Mouse (Mus musculus): ENCODE data around the gene Prkar1b. TPM values are rescaled to one million over a fixed set of nuclear protein-coding genes. Genes with fewer than 3 reads are reported as not detected.

Prkar1b gene
- polyA plus RNA-seq, 1 experiment from 2014 or later: 9.4 TPM

GRCm38 (mm10) chr5:139143890-139144289 lies 5.9 kb downstream of the Prkar1b start:
- Histone ChIP-seq H3K27me3 (replicated peaks) (no peaks in the 10 kb centered on the region), H3K4me1 (peaks cover 26% of the 10 kb centered on the region), H3K27ac (replicated peaks) (no peak overlapping the region), H3K4me2 (no peak overlapping the region), H3K9me3 (no peaks in the 10 kb centered on the region), H3K4me3 (no peak overlapping the region), H3K36me3 (0 out of 2 replicates have a peak, but pooled peaks cover 3% of the 10 kb centered on the region), H3K9ac (no peak overlapping the region)
- 78% methylated on average over 3 of the region's 3 CpGs for WGBS
- no peak for ATAC-seq (ENCODE audit: extremely low read depth, insufficient number of reproducible peaks, low FRiP score, low TSS enrichment)

- ATAC-seq (ENCODE audit: extremely low read depth, insufficient number of reproducible peaks, low FRiP score, low TSS enrichment): no peak
- Histone ChIP-seq H3K4me2 (peak overlapping the region; percentile 39), H3K27ac (replicated peaks) (peak overlapping the region; percentile 71), H3K4me3 (no peak overlapping the region; the same call in 1 of the 2 replicates), H3K4me1 (peaks cover 16% of the 10 kb centered on the region), H3K9ac (no peak overlapping the region), H3K36me3 (0 out of 2 replicates have a peak, but pooled peaks cover 3% of the 10 kb centered on the region), H3K27me3 (replicated peaks) (peaks cover 5% of the 10 kb centered on the region; the same call in 1 of the 2 replicates), H3K9me3 (no peaks in the 10 kb centered on the region)
- WGBS: 31% methylated on average over 5 of the region's 5 CpGs
Measured at GRCm38 (mm10) chr5:139141326-139141725, 8.5 kb downstream of the Prkar1b start.

- Histone ChIP-seq H3K27me3 (replicated peaks) (peaks cover 5% of the 10 kb centered on the region; the same call in 1 of the 2 replicates), H3K27ac (replicated peaks) (no peak overlapping the region), H3K36me3 (0 out of 2 replicates have a peak, but pooled peaks cover 3% of the 10 kb centered on the region), H3K9me3 (no peaks in the 10 kb centered on the region), H3K4me3 (no peak overlapping the region), H3K9ac (no peak overlapping the region), H3K4me2 (no peak overlapping the region), H3K4me1 (peaks cover 15% of the 10 kb centered on the region)
- WGBS: 77% methylated on average over 9 of the region's 9 CpGs
- no peak for ATAC-seq (ENCODE audit: extremely low read depth, insufficient number of reproducible peaks, low FRiP score, low TSS enrichment)
Measured at GRCm38 (mm10) chr5:139140589-139140988, 9.2 kb downstream of the Prkar1b start.

DNA sequence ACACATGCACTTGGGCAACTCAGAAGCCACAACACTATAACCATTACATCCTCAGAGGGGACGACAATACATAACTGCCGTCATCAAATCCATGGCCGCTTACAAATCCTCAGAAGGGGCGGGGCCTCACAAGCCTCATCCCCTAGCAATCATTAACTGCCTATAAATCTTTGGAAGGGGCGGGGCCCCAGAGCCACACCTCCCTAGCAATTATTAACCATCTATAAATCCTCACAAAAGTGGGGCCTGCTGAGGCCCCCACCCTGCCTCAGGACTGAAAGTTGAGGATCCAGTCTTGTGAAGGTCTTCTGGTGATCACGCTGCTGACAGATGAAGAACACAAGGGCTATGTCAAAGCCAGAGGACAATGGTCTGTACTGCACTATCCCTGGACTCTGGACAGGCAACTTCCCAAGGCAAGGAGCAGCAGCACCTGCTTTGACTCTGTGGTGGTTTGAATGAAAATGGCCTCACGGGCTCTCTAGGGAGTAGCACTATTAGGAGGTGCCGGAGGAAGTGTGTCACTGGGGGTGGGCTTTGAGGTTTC lies 10.8 kb downstream of the Prkar1b start:
- peaks cover 15% of the 10 kb centered on the region for H3K4me1 ChIP-seq
- no peak overlapping the region for H3K4me2 ChIP-seq
- H3K27ac ChIP-seq (replicated peaks): no peak overlapping the region
- ATAC-seq (ENCODE audit: extremely low read depth, insufficient number of reproducible peaks, low FRiP score, low TSS enrichment): no peak
- no peaks in the 10 kb centered on the region for H3K9me3 ChIP-seq
- WGBS: 79% methylated on average over 8 of the region's 8 CpGs
- peaks cover 5% of the 10 kb centered on the region; the same call in 1 of the 2 replicates for H3K27me3 ChIP-seq (replicated peaks)
- H3K4me3 ChIP-seq: no peak overlapping the region
- H3K36me3 ChIP-seq: no peaks in the 10 kb centered on the region
- no peak overlapping the region for H3K9ac ChIP-seq

- H3K36me3 ChIP-seq: no peaks in the 10 kb centered on the region
- no peak overlapping the region for H3K4me2 ChIP-seq
- no peak for ATAC-seq (ENCODE audit: extremely low read depth, insufficient number of reproducible peaks, low FRiP score, low TSS enrichment)
- H3K9ac ChIP-seq: no peak overlapping the region
- no peak overlapping the region for H3K4me3 ChIP-seq
- peaks cover 15% of the 10 kb centered on the region for H3K4me1 ChIP-seq
- H3K27ac ChIP-seq (replicated peaks): no peak overlapping the region
- no peaks in the 10 kb centered on the region for H3K9me3 ChIP-seq
- WGBS: 64% methylated on average over 12 of the region's 12 CpGs
- H3K27me3 ChIP-seq (replicated peaks): peaks cover 5% of the 10 kb centered on the region; the same call in 1 of the 2 replicates
Measured at GRCm38 (mm10) chr5:139138261-139138925, 11.4 kb downstream of the Prkar1b start.

GRCm38 (mm10) chr5:139137176-139137575 lies 12.6 kb downstream of the Prkar1b start:
- H3K27ac ChIP-seq (replicated peaks): no peak overlapping the region
- WGBS: 79% methylated on average over 6 of the region's 6 CpGs
- ATAC-seq (ENCODE audit: extremely low read depth, insufficient number of reproducible peaks, low FRiP score, low TSS enrichment): no peak
- no peak overlapping the region for H3K4me3 ChIP-seq
- no peaks in the 10 kb centered on the region for H3K36me3 ChIP-seq
- H3K4me2 ChIP-seq: no peak overlapping the region
- peaks cover 15% of the 10 kb centered on the region for H3K4me1 ChIP-seq
- H3K9ac ChIP-seq: no peak overlapping the region
- H3K9me3 ChIP-seq: no peaks in the 10 kb centered on the region
- H3K27me3 ChIP-seq (replicated peaks): peaks cover 5% of the 10 kb centered on the region; the same call in 1 of the 2 replicates

GRCm38 (mm10) chr5:139136341-139136740 lies 13.5 kb downstream of the Prkar1b start:
- no peak overlapping the region for H3K4me3 ChIP-seq
- H3K4me2 ChIP-seq: no peak overlapping the region
- ATAC-seq (ENCODE audit: extremely low read depth, insufficient number of reproducible peaks, low FRiP score, low TSS enrichment): no peak
- no peak overlapping the region for H3K27ac ChIP-seq (replicated peaks)
- H3K27me3 ChIP-seq (replicated peaks): peaks cover 5% of the 10 kb centered on the region; the same call in 1 of the 2 replicates
- H3K9me3 ChIP-seq: no peaks in the 10 kb centered on the region
- H3K4me1 ChIP-seq: peaks cover 10% of the 10 kb centered on the region
- 62% methylated on average over 1 of the region's 1 CpGs for WGBS
- H3K9ac ChIP-seq: no peak overlapping the region
- no peaks in the 10 kb centered on the region for H3K36me3 ChIP-seq

DNA sequence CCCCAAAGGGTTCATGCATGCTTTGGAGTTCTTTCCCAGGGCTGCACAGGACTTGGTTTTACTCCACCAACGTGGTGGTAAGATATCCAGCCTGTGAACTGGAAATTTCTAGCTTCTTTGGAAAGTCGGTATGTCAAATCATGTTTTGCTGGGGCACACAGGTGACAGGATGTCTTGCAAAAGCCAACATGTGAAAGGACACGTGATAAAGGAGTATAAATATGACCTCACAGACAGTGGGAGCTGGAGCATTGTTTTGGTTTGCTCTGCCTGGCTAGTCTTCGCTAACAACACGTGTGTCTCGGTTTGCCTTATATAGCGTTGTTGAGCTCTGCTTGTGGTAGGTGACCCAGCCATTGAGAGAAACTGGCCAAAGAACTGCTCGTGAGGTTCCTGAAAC lies 15.3 kb downstream of the Prkar1b start:
- no peaks in the 10 kb centered on the region for H3K9me3 ChIP-seq
- H3K9ac ChIP-seq: no peak overlapping the region
- no peaks in the 10 kb centered on the region for H3K4me1 ChIP-seq
- no peak overlapping the region for H3K4me2 ChIP-seq
- peaks cover 14% of the 10 kb centered on the region for H3K27me3 ChIP-seq (replicated peaks)
- WGBS: 73% methylated on average over 8 of the region's 8 CpGs
- H3K36me3 ChIP-seq: no peaks in the 10 kb centered on the region
- ATAC-seq (ENCODE audit: extremely low read depth, insufficient number of reproducible peaks, low FRiP score, low TSS enrichment): no peak
- H3K27ac ChIP-seq (replicated peaks): no peak overlapping the region
- no peak overlapping the region for H3K4me3 ChIP-seq

GRCm38 (mm10) chr5:139130351-139130750 lies 19.4 kb downstream of the Prkar1b start:
- Histone ChIP-seq H3K27me3 (replicated peaks) (peaks cover 19% of the 10 kb centered on the region), H3K4me2 (no peak overlapping the region), H3K9ac (no peak overlapping the region), H3K9me3 (no peaks in the 10 kb centered on the region), H3K27ac (replicated peaks) (no peak overlapping the region), H3K36me3 (no peaks in the 10 kb centered on the region), H3K4me1 (peaks cover 6% of the 10 kb centered on the region), H3K4me3 (no peak overlapping the region)
- WGBS: 67% methylated on average over 5 of the region's 5 CpGs
- ATAC-seq (ENCODE audit: extremely low read depth, insufficient number of reproducible peaks, low FRiP score, low TSS enrichment): no peak

- peak; percentile 31; the same call in 1 of the 2 replicates for ATAC-seq (ENCODE audit: extremely low read depth, insufficient number of reproducible peaks, low FRiP score, low TSS enrichment)
- H3K36me3 ChIP-seq: no peaks in the 10 kb centered on the region
- WGBS: 4% methylated on average over 38 of the region's 55 CpGs
Measured at GRCm38 (mm10) chr5:139129572-139130151, 20.1 kb downstream of the Prkar1b start.

DNA sequence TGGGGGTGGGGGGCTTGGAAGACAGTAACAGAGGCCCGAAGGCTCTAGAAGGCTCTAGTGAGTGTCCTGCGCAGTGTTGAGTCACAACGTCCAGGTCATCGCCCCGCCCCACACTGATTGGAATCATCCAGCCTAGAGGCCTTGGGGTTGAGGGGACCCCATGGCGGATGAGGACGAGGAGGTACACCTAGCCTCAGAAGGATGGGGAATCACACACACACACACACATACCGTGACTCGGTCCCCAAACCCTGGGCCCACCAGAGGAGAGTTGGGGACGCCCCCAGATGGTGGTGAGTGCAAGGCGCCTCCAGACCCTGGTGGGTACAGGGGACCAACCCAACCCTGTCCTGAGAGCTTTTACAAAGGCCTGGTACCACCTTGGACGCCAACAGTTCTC lies 20.7 kb downstream of the Prkar1b start:
- Histone ChIP-seq H3K27ac (replicated peaks) (no peak overlapping the region), H3K27me3 (replicated peaks) (peaks cover 19% of the 10 kb centered on the region), H3K9ac (peak overlapping the region; percentile 88), H3K4me3 (peak overlapping the region; percentile 64), H3K4me2 (peak overlapping the region; percentile 90), H3K36me3 (no peaks in the 10 kb centered on the region), H3K9me3 (no peaks in the 10 kb centered on the region), H3K4me1 (peaks cover 6% of the 10 kb centered on the region)
- WGBS: 7% methylated on average over 12 of the region's 12 CpGs
- no peak for ATAC-seq (ENCODE audit: extremely low read depth, insufficient number of reproducible peaks, low FRiP score, low TSS enrichment)

More at GRCm38 (mm10) chr5:139129572-139130151, 20.1 kb downstream of the Prkar1b start:
- peak overlapping the region; percentile 90 for H3K4me2 ChIP-seq
- H3K27ac ChIP-seq (replicated peaks): no peak overlapping the region
- H3K4me3 ChIP-seq: peak overlapping the region; percentile 64
- peaks cover 6% of the 10 kb centered on the region for H3K4me1 ChIP-seq
- peaks cover 19% of the 10 kb centered on the region for H3K27me3 ChIP-seq (replicated peaks)
- H3K9me3 ChIP-seq: no peaks in the 10 kb centered on the region
- peak overlapping the region; percentile 88 for H3K9ac ChIP-seq

All from heart, embryonic 13.5 days (tissue).